Mouse (Mus musculus) liver, embryonic 11.5 days (tissue): ENCODE data around the gene Dbp. TPM values are rescaled to one million over a fixed set of nuclear protein-coding genes. Genes with fewer than 3 reads are reported as not detected.
"Not testable (repeated sequence)": the region's sequence is repeated elsewhere in the genome, so short reads cannot be mapped to it uniquely, and the experiment has no call there.

Source experiments
- ATAC-seq: fragments of 200-750 bp; cut with Nextera tagmentation; replicated peaks from 2 replicates; pipeline ENCODE4 v1.8.0; 2017; ENCODE audit warnings: moderate number of reproducible peaks, mild to moderate bottlenecking, moderate TSS enrichment, moderate library complexity; ENCODE audit not compliant: low FRiP score
- DNase-seq: peaks from one replicate; pipeline ENCODE4 v3.0.0-alpha.2; 2017; ENCODE audit warnings: low spot score
- H3K27ac ChIP-seq: fragments of 300-500 bp; sonication (generic); 2 replicates; pipeline ENCODE4 v1.5.1; 2014; ENCODE audit warnings: mild to moderate bottlenecking, low read depth, low read length, control low read depth
- H3K27me3 ChIP-seq: fragments of 300-500 bp; sonication (generic); replicated peaks from 2 replicates; pipeline ENCODE4 v1.6.1; 2014; ENCODE audit warnings: low read length, mixed read lengths; ENCODE audit not compliant: control insufficient read depth, insufficient read depth
- H3K36me3 ChIP-seq: fragments of 300-500 bp; sonication (generic); 2 replicates; pipeline ENCODE4 v1.6.1; 2014; ENCODE audit warnings: mild to moderate bottlenecking, low read length, moderate library complexity, mixed read lengths; ENCODE audit not compliant: control insufficient read depth, insufficient read depth
- H3K4me1 ChIP-seq: fragments of 300-500 bp; sonication (generic); replicated peaks from 2 replicates; pipeline ENCODE4 v1.6.1; 2014; ENCODE audit warnings: low read length, mixed read lengths; ENCODE audit not compliant: control insufficient read depth, insufficient read depth
- H3K4me2 ChIP-seq: fragments of 300-500 bp; sonication (generic); 2 replicates; pipeline ENCODE4 v1.6.1; 2014; ENCODE audit warnings: mild to moderate bottlenecking, control low read depth, moderate library complexity
- H3K4me3 ChIP-seq: fragments of 300-500 bp; sonication (generic); 2 replicates; pipeline ENCODE4 v1.5.1; 2014; ENCODE audit warnings: low read depth, low read length, control low read depth
- H3K9ac ChIP-seq: fragments of 300-500 bp; sonication (generic); 2 replicates; pipeline ENCODE4 v1.6.1; 2014; ENCODE audit warnings: low read depth, low read length, control low read depth
- H3K9me3 ChIP-seq: fragments of 300-500 bp; sonication (generic); 2 replicates; pipeline ENCODE4 v1.6.1; 2016; ENCODE audit warnings: low read length, inconsistent platforms, mixed read lengths; ENCODE audit not compliant: control insufficient read depth
- WGBS: fragments of 180-500 bp; shearing (Covaris S2); extraction: QIAGEN DNeasy Blood & Tissue Kit; methylation state at CpG from one replicate; pipeline ENCODE4 v1.1.7; 2014; 5-methylcytosine and 5-hydroxymethylcytosine counted together
- polyA plus RNA-seq: library from polyadenylated mRNA; unstranded; fragments of >200 nt; fragmentation: Nextera tagmentation; extraction: Ambion mirVana; gene quantifications from 2 replicates; pipeline ENCODE4 v1.2.1, GENCODE M21; 2014

Gene Dbp
- 1.8 and 1.9 TPM in 2 replicates for polyA plus RNA-seq

DNA sequence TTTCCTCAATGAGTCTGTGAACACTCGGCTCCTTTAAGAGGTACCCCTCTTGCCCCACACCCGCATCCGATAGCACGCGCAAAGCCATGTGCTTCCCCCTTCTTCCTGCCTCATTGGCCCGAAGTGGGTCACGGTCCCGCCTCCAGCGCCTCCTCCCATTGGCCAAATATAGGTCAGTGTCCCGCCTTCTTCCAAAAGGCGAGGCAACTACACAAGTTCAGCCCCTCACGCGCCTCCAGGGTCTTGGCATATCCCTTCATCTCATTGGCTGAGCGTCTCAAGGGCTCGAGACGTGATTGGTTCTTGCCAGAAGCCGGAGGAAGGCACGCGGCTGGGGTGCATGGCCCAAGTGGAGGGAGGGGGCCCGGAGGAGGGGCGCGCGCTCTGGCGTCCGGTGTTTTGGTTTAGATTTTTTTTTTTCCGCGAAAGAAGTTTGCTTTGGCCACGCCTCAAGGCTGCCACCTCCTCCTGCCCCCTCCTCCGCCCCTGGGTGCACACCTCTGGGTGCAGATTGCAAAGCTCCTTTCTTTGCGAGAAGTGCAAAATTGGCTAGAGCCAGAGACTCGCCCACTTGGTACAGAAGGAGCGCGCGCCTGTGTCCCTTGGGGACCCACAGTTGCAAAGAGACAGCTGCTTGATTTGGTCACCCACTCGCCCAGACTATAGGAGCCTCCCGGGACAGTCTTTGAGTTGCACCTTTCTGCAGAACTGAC is at the start of gene Dbp:
Gene Dbp (plus strand): TSS at position 359 of the 713 bp plus-strand sequence.
- Histone ChIP-seq H3K36me3 (no peaks in the 10 kb centered on the region), H3K27me3 (peaks cover 18% of the 10 kb centered on the region), H3K4me1 (peaks cover 44% of the 10 kb centered on the region), H3K4me2 (peak within 1 kb of the TSS; percentile 100), H3K9ac (peak within 1 kb of the TSS; percentile 62), H3K27ac (peak within 1 kb of the TSS; percentile 82), H3K9me3 (no peaks in the 10 kb centered on the region), H3K4me3 (peak within 1 kb of the TSS; percentile 69)
- peak; percentile 85 for ATAC-seq
- under 1% methylated on average over 36 of the region's 36 CpGs for WGBS
- DNase-seq: peak; percentile 94

DNA sequence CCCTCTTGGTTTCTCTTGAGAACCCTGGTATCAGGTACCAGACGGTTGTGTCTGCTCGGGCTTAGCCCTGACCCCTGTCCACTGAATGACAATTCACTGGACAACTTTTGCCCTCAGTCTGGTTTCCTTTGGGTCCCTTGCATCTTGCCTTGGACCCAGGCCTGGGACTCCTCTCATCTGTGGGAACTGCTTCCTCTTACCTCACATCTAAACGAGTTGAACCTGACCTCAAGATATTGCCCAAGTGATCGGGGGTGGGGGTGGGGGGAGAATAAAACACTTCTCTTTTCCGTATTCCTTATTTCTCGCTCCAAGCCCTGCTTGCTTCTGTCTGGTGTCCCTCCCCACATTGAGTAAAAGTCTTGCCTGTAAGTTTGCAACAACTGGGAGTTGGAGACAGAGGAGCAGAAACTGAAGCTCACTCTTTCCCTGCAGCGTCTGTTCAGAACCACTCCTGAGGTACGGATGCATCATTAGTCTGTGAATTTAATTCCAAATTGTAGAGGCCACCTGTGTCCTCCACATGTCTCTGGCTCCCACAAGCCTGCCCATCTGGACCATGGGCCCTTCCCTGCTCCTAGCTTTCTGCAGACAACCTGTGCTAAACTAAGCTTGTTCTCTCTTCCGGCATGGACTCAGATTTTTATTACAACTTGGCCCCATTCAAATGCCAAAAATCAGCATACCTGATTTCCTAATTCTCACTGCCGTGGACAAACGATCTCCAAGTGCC is 44.0 kb upstream of the Dbp start:
- ATAC-seq: no peak
- 60% methylated on average over 11 of the region's 11 CpGs for WGBS
- H3K4me3 ChIP-seq: no peak overlapping the region
- no peak overlapping the region for H3K4me2 ChIP-seq
- H3K9me3 ChIP-seq: no peaks in the 10 kb centered on the region
- 0 out of 2 replicates have a peak, but pooled peaks cover 2% of the 10 kb centered on the region for H3K4me1 ChIP-seq
- H3K9ac ChIP-seq: no peak overlapping the region
- H3K36me3 ChIP-seq: no peaks in the 10 kb centered on the region
- H3K27ac ChIP-seq: no peak overlapping the region
- DNase-seq: no peak
- no peaks in the 10 kb centered on the region for H3K27me3 ChIP-seq

DNA sequence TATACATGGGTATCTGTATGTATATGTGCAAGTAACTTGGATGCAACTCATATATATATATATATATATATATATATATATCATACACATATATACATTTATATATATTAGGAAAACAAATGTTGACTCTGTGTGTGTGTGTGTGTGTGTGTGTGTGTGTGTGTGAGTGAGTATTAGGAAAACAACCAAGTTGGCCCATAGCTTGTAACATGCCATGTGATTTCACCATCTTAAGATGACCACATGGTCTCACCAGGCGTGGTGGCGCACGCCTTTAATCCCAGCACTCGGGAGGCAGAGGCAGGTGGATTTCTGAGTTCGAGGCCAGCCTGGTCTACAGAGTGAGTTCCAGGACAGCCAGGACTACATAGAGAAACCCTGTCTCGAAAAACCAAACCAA is 43.2 kb upstream of the Dbp start:
- not testable (repeated sequence) for H3K36me3 ChIP-seq, H3K9me3 ChIP-seq, H3K4me3 ChIP-seq, H3K27me3 ChIP-seq, ATAC-seq, H3K4me2 ChIP-seq, DNase-seq, H3K27ac ChIP-seq, H3K9ac ChIP-seq, H3K4me1 ChIP-seq
- WGBS: 80% methylated on average over 6 of the region's 6 CpGs

DNA sequence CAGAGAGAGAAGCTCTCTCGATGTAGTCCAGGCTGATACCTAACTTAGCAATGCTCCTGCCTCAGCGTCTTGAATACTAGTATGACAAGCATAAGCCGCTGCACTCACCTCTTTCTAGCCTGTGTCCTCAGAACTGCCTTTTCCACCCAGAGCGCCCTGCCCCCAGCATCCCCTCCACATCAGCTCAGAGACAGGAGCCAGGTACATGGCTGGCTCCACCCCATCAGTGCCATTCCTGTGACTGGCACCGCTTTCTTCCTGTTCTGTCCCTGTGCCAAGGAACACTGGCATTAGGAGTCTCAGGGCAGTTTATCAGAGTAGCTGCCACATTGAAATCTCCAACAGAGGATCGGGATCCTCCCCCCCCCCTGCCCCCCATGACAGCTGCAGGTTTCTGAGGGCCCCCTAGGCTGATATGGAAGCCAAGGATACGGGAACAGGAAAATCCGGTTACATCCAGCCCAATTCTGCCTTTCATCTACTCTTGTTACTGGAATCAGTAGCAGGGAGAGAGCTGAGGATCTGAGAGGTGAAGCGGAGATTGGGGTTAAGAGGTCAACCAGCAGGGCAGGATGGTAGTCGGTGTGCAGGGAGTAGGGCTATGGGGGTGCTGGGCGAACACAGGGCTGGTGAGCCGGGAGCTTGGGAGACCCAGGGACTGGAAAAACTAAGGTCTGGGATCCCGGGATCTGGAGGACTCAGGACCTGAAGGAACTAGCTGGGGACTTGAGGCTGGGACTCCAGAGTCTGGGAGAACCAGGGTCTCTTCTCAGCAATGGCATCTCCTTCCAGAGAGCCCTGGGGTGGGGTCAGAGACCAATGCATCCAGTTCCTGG is 39.4 kb upstream of the Dbp start:
- WGBS: 47% methylated on average over 13 of the region's 13 CpGs
- no peak overlapping the region for H3K9ac ChIP-seq
- no peak overlapping the region for H3K4me2 ChIP-seq
- DNase-seq: no peak
- no peaks in the 10 kb centered on the region for H3K36me3 ChIP-seq
- no peaks in the 10 kb centered on the region for H3K27me3 ChIP-seq
- H3K27ac ChIP-seq: no peak overlapping the region
- H3K4me3 ChIP-seq: no peak overlapping the region
- no peaks in the 10 kb centered on the region for H3K9me3 ChIP-seq
- ATAC-seq: no peak
- H3K4me1 ChIP-seq: 0 out of 2 replicates have a peak, but pooled peaks cover 2% of the 10 kb centered on the region

DNA sequence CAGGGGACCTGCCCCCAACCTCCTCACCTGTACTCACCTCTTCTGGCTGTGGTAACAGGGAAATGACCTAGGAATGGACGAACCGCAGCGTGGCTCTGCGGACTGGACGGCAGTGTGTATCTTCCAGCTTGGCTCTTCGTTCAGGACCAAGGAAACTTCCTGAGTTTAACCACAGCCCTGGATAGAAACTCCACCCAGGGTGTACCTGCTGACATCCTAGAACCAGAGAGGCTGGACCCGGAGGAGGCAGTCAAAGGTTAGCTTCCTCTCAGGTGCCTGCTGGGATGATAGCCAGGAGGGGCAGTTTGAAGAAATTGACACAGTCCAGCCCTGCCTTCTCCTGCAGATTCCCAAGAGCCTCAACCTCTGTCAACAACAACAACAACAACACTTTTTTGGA is 38.7 kb upstream of the Dbp start, which contains the start of gene Fut2:
Gene Fut2 (minus strand): TSS at position 234 of the 400 bp plus-strand sequence.
- no peak within 1 kb of the TSS for H3K4me2 ChIP-seq
- WGBS: 77% methylated on average over 7 of the region's 7 CpGs
- no peaks in the 10 kb centered on the region for H3K9me3 ChIP-seq
- no peak within 1 kb of the TSS for H3K4me3 ChIP-seq
- no peak within 1 kb of the TSS for H3K9ac ChIP-seq
- H3K4me1 ChIP-seq: peaks cover 2% of the 10 kb centered on the region; the same call in 1 of the 2 replicates
- H3K27me3 ChIP-seq: no peaks in the 10 kb centered on the region
- DNase-seq: no peak
- H3K36me3 ChIP-seq: no peaks in the 10 kb centered on the region
- no peak within 1 kb of the TSS for H3K27ac ChIP-seq
- ATAC-seq: no peak

DNA sequence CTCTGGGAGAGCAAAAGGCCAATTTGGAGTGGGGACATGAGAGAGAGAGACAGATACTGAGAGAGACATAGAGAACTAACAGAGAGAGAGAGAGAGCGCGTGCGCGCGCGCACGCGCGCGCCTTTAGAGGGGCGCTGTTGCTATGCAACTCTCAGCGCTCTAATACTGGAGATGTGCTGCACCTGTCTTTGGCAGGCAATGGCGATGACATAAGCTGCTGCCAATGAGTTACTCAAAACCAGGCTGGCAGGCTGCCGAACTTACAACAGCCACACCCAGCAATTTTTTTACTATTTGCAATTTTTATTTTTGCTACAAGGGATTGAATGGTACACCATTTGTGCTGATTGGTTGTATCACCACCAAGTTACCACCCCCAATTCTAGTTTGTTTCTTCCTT is 37.1 kb upstream of the Dbp start:
- ATAC-seq: no peak

DNA sequence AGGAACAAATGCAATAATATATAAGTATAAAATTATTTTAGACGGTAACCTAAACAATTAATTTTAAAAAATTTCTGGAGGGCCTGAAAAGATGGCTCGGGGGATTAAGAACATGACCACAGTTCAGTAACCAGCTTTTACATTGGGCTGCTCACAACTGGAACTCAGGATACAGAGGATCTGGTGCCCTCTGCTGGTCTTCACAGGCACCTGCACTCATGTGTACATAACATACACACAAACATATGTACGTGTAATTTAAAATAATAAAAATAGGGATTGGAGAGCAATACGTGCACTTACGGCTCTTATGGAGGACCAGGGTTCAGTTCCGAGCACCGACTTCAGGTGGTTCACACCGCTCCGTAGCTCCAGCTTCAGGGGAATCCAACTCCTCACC is 36.0 kb upstream of the Dbp start:
- Histone ChIP-seq H3K4me3 (no peak overlapping the region), H3K27ac (no peak overlapping the region), H3K27me3 (no peaks in the 10 kb centered on the region), H3K9ac (no peak overlapping the region), H3K4me2 (no peak overlapping the region), H3K36me3 (no peaks in the 10 kb centered on the region), H3K9me3 (no peaks in the 10 kb centered on the region), H3K4me1 (peaks cover 2% of the 10 kb centered on the region; the same call in 1 of the 2 replicates)
- no peak for DNase-seq
- ATAC-seq: no peak
- WGBS: 91% methylated on average over 9 of the region's 9 CpGs

More for the DNA sequence above, 37.1 kb upstream of the Dbp start:
- Histone ChIP-seq H3K9me3 (no peaks in the 10 kb centered on the region), H3K4me1 (peaks cover 2% of the 10 kb centered on the region; the same call in 1 of the 2 replicates), H3K27ac (no peak overlapping the region), H3K27me3 (no peaks in the 10 kb centered on the region), H3K36me3 (no peaks in the 10 kb centered on the region), H3K4me2 (no peak overlapping the region), H3K4me3 (no peak overlapping the region), H3K9ac (no peak overlapping the region)
- WGBS: 76% methylated on average over 14 of the region's 14 CpGs
- no peak for DNase-seq

DNA sequence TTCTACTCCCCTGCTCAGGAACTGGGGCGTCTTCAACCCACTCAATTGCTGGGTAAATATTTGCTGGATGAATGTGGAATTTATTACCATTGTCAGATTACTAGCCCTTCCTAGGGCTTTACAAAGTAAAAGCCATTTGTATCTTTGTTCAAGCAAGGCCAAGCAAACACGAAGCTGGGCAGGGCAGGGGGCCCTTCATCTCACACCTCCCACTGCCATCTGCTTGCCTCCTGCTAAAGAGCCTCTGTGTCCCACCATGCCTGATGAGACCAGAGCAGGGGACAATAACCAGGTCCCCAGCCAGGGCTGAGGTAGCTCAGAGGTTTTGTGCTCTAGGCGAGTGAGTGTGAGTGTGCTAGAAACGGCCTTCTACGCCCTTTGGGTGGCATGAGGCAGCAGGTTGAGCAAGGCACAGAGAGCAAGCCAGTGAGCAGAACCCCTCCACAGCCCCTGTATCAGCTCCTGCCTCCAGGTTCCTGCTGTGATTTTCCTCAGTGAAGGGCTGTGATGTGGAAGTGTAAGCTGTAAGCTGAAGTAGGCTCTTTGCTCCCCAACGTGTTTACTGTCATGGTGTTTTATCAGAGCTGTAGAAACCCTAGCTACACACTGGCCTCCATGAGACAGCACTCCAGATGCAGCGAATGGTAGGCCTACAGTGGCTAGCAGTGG is 27.1 kb upstream of the Dbp start:
- Histone ChIP-seq H3K4me1 (peaks cover 7% of the 10 kb centered on the region; the same call in 1 of the 2 replicates), H3K9ac (no peak overlapping the region), H3K4me3 (no peak overlapping the region), H3K9me3 (no peaks in the 10 kb centered on the region), H3K4me2 (no peak overlapping the region), H3K27ac (no peak overlapping the region), H3K27me3 (no peaks in the 10 kb centered on the region), H3K36me3 (no peaks in the 10 kb centered on the region)
- DNase-seq (no peak), ATAC-seq (no peak)
- 73% methylated on average over 7 of the region's 7 CpGs for WGBS
